Mouse (Mus musculus): ENCODE data around the gene Ccdc96.

The Ccdc96 gene

DNA sequence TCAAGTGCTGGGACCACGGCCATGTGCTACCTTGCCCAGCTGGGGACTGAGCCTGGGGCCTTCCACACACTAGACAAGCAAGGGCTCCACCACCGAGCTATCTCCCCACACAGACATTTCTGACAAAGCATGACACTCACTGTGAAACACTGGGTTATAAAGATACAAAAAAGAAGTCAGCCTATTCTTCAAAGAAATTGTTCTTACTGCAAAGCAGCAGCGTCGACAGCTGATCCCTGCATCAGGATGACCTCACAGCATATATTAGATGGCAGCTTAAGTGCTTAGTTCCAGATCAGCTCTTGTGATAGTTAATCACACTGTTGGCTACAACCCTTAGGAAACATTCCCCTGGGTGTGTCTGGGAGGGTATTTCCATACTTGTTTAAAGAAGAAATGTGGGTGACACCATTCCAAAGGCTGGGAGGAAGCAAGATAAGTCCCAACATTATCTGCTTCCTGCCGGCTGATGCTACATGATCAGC lies 38.9 kb downstream of the Ccdc96 start:
- no peak for DNase-seq (ENCODE audit: low read depth, low spot score)

DNA sequence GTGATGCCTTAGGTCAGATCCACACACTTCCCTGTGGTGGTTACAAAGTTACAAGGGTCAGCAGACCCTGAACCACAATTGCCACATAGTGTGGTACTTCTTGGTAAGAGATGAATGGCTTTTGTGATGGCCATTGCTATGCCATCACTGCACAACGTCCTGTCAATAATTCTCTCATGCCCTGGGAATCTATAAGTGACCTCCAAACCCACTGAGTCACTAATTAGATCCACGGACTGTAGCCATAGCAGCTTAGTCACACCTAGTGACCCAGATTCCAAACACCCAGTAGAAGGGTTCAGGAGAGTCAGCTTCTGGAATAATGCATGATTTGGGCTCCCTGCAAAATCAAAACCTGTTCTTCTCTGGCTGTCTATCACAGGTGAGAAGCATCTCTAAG lies 40.8 kb downstream of the Ccdc96 start:
- no peak for DNase-seq (ENCODE audit: low read depth, low spot score)

DNA sequence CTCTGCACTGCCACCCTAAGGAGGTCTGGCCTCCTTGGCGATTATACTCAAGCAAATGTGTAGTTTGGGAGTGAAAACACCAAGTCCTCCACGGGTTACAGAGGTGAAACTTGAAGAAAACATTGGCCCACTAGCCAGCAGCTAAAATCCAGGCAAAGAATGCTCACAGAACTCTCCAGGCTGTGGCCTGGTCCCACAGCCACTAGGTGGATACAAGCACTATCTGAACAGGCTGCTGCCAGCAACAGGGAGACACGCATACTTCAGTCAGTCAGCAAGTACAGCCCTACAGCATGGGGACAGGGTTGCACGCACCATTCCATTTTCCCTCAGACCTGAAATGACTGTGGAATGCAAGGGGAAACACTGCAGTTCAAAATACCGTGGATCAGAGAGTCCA lies 41.9 kb downstream of the Ccdc96 start:
- DNase-seq (ENCODE audit: low read depth, low spot score): no peak

DNA sequence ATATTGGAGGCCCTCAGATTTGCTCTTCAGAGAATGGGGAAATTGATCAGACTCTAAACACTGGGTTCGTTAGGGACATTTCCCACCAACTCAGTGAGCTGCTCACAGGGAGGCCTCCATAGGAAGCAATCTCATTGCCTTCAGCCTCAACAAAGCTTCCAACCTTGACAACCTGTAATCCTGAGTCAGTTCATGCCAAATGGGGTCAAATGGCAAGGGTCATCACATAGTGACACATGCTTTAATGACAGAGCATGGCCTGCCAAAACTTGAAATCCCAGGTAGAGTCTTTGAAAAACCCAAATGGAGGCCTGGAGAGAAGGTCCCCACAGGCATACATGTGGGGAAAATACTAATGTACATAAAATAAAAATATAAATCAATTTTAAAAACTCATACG lies 42.5 kb downstream of the Ccdc96 start:
- no peak for DNase-seq (ENCODE audit: low read depth, low spot score)

DNA sequence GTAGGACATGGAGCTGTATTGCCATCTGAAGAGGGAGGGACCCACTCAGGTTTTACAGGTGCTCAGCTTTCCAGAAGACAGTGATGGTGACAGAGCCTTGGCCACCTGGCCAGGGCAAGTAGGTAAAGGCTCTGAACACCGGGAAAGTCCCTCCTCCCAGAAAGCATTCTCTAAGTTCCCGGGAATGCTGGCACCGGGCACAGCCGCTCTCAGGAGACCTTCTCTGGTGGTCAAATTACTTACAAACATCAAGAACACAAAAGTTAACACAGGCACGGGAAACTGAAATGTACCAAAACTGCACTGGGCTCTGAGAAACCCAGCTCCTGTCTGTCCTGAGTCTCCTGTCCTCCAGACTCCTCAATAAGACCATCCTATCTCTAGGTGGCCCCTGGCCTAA lies 45.3 kb downstream of the Ccdc96 start:
- no peak for DNase-seq (ENCODE audit: low read depth, low spot score)

GRCm38 (mm10) chr5:36530129-36530751 lies 45.9 kb downstream of the Ccdc96 start:
- peak; percentile 73 for DNase-seq (ENCODE audit: low read depth, low spot score)

- no peak for DNase-seq (ENCODE audit: low read depth, low spot score)
Measured at GRCm38 (mm10) chr5:36534455-36535030, 50.2 kb downstream of the Ccdc96 start.

DNA sequence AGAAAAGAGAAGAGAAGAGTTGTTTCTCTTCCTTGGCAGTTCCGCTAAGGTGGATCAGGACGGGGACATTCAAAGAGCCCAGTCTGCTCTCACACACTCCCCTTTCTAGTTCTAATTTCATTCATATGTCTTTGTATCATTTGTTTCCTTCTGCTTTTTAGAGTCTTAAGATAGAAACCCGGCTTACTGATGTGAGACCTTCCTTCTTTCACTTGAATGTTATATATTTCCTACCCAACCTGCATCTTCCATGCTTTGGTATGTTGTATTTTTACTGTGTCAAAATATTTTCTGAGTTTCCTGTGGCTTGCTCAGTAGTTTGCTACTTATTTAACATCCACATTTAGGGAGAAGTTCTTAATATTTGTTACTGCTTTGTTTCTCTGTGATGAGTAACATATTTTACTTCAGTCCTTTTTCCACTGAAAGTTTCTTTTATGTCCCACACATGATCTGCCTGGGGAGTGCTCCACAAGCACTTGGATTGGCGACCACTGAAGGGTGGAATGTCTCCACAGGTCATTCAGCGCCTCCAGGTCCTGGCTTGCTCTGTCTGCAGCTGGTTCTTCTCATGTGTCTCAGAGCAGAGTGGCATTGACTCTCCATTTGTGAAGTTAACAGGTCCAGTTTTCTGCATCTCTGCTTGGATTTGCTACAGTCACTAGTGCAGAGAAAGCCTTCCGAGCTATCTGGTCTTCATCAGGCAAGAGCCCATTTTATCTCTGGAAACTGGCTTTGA lies 51.2 kb downstream of the Ccdc96 start:
- DNase-seq (ENCODE audit: low read depth, low spot score): no peak

GRCm38 (mm10) chr5:36536424-36536823 lies 52.0 kb downstream of the Ccdc96 start:
- DNase-seq (ENCODE audit: low read depth, low spot score): no peak

All from retina, postnatal 7 days (tissue).